Mouse (Mus musculus): ENCODE measurements around the gene 1700113H08Rik.

The 1700113H08Rik gene

DNA sequence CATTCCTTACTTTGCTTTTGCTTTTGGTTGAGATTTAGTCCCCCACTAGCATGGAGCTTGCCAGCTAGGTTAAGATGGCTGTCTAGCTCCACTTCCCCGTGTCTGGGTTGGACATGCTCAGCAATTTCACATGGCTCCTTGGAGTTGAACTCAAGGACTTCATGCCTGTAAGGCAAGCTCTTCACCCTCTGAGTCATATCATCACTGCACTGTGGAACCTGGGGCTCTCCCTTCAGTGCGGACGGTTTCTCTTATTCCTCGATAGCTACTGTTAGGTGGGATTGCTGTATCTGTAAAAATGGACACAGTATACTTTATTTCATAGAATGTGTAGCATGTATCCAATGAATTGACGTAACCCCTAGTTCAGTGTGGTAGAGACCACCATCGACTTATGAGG, 93.2 kb downstream of the 1700113H08Rik start:
- in situ Hi-C loops (cut with MboI; ENCODE audit: unreplicated experiment in 2 of 2): no loop called here

GRCm38 (mm10) chr10:87153731-87154505, 96.1 kb downstream of the 1700113H08Rik start:
- in situ Hi-C loops (cut with MboI; ENCODE audit: unreplicated experiment in 2 of 2): no loop called here

DNA sequence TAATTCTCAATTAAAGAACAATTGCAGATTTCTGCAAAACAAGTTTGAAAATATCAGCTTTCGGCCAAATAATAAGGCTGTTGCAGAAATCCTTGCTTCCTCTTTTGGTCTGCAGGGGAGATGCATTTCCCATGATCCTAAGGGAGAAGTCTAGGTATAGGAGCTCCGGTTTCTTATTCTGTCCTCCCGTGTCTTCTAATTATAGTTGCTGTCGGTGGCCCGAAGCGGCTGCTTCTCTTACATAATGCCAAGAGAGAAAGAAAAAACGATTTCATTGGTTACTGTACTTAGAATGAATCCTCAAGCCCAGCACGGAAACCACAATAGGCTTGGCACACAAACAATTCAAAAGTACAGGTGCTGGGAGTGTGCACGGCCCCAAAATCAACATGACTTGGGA, 101.9 kb downstream of the 1700113H08Rik start:
- in situ Hi-C loops (cut with MboI; ENCODE audit: unreplicated experiment in 2 of 2): no loop called here

DNA sequence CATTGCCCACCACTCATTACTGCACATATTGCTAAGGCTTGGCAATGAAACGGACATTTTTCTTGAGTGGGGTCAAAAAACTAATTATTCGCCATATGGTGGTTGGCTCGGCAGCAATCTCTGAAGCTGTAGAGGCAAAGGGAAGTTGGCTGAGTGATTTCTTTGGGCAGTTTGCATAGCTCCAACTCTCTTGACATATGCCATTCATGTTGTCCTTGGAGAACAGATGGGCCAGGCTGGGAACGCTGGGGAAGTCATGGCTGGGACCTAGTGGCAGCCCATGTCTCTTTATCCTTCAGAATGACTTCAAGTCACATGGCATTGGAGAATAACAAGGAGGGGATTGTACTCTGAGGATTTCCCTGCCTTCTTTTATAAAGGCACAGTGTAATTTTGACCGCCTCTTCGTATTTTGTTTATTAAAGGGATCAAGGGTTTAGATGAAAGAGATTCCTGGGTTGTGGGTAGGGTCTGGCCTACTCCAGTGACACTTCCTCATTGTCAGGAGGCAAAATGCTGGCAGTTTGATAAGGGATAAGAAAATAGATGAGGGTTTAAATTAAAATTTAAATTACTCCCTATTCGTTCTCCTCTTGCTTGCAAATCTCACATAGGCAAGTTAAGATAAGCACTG, 138.4 kb downstream of the 1700113H08Rik start:
- in situ Hi-C loops (cut with MboI; ENCODE audit: unreplicated experiment in 2 of 2): no loop called here

DNA sequence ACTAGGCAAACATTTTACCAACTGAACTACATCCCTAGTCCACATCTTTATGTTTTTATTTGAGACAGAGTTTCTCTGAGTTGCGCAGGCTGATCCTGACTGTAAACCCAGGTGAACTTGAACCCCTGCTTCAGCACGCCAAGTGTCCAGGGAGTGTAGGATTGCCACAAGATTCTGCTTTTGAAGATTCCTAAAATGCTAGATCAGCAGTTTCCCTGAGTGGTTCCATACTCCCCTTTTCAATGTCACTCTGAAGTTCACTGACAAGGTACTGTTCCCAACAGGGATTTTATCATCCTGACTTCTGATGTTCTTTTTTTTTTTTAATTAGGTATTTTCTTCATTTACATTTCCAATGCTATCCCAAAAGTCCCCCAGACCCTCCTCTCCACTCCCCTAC, 140.9 kb downstream of the 1700113H08Rik start:
- in situ Hi-C loops (cut with MboI; ENCODE audit: unreplicated experiment in 2 of 2): no loop called here

GRCm38 (mm10) chr10:87209466-87209865, 151.6 kb downstream of the 1700113H08Rik start:
- in situ Hi-C loops (cut with MboI; ENCODE audit: unreplicated experiment in 2 of 2): no loop called here

- in situ Hi-C loops (cut with MboI; ENCODE audit: unreplicated experiment in 2 of 2): no loop called here
These were observed 153.2 kb downstream of the 1700113H08Rik start for GRCm38 (mm10) chr10:87211046-87211445.

DNA sequence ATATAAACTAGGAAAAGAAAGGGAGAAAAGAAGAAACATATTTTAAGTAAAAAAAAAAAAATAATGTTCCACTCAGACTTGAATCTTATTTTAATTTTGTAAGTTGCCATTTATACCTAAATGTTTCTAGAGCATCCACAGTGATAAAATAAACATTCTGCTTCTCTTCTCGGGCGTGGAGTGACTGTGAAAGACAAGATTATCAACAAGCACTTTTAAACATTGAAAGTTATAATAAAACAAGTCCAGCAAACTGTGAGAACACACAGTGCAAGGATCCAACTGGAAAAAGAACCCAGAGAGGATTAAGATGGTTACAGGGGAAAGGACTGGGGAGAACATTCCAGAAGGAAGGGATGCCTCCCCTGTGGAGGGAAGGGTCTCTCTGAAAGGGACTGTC, 155.0 kb downstream of the 1700113H08Rik start:
- in situ Hi-C loops (cut with MboI; ENCODE audit: unreplicated experiment in 2 of 2): no loop called here

DNA sequence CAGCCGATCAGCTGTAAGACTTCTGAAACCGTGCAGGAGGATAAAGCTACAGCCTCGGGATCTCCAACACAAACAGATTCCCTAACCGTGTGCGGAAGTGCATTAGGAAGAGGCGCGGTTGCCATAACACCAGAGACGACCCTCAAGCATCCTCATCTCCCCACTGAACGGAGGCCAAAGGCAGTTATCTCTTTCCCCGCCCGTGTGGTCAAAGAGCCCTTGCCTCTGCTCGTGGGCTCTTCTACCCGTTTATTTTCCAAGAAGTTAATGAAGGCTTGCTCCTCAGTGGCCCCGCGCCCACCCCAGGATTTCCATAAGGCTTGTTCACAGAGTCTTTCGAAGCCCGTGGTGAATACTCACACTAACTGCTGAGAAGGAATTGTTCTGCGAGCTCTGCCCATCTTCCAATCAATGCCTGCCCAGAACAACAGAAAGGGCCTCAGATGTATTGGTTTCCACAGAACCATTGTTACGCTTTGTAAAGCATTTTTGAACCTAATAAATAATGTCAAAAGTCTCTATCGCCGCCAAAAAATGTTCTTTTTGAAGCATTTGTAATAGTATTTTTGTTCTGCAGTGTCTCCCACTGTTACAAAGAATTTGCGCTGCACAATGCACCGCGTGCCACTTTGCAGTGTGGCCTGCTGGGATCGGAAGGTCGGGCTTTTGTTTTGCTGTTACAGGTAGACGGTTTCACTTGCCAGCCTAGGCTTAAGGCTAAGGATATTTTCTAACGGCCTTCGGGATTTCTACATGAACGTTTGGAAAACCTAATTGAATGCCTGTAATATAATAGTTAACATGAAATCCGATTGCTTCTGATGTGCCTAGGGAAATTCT, 172.4 kb downstream of the 1700113H08Rik start:
- in situ Hi-C loops (cut with MboI; ENCODE audit: unreplicated experiment in 2 of 2): no loop called here

DNA sequence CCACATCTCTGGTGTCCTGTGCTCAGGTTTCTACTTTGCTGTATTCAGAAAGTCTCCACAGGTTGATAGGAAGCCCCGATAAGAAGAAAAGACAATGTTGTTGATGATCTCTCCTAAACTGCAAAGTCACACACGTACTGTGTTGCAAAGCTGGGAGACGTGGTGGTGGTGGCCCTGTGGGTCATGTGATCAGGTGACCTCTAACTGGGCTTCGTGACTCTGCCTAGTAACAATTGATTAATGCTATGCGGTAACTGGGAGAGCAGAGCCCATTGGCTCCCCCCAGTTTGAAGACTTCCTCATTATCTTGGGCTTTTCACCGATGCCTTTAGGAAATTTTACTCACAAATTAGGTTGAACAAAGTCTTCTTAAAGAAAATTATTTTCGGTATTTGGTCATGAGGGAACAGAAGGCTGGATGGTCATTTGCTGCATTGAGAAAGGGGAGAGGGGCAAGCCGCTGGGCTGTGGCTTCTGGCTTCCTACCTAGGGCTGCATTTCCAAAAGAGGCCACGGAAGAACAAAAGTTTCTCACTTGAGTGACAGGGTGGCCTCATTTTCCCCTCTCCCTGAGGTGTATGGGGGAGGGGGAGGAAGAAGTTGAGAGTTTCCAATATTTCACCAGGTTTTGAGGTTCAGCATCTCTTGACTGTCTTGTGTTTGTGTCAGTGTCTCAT, 181.6 kb downstream of the 1700113H08Rik start:
- in situ Hi-C loops (cut with MboI; ENCODE audit: unreplicated experiment in 2 of 2): no loop called here

DNA sequence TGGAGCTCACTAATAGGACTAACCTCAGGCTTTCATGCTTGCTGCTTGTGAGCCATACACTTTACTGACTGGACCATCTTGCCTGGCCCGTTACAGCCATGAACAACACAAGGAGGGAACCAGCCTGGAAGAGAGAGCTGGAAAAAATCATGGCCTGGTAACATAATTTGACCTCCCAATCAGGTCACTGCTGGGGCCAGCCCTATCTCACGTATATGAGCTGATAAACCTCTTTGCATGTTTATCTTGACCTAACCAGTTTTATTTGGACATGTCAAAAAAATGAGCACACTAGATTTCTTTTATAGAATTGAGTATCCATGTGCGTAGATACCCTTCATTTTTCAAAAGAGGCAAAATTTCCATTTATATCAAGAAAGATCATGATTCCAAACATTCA, 213.9 kb downstream of the 1700113H08Rik start:
- in situ Hi-C loops (cut with MboI; ENCODE audit: unreplicated experiment in 2 of 2): no loop called here

GRCm38 (mm10) chr10:87272133-87272622, 214.3 kb downstream of the 1700113H08Rik start:
- in situ Hi-C loops (cut with MboI; ENCODE audit: unreplicated experiment in 2 of 2): no loop called here

GRCm38 (mm10) chr10:87275075-87275474, 217.2 kb downstream of the 1700113H08Rik start:
- in situ Hi-C loops (cut with MboI; ENCODE audit: unreplicated experiment in 2 of 2): no loop called here
